Mouse (Mus musculus) limb, embryonic 10.5 days (tissue): ENCODE results near the gene H2-Q4. TPM values are rescaled to one million over a fixed set of nuclear protein-coding genes. Genes with fewer than 3 reads are reported as not detected.
"Not testable (repeated sequence)": the region's sequence is repeated elsewhere in the genome, so short reads cannot be mapped to it uniquely, and the experiment has no call there.

Experiments used
- DNase-seq: peaks from one replicate; pipeline ENCODE4 v3.0.0-alpha.2; 2017; ENCODE audit warnings: low spot score
- H3K27ac ChIP-seq: fragments of 300-500 bp; sonication (generic); 2 replicates; pipeline ENCODE4 v1.5.1; 2016; ENCODE audit warnings: mild to moderate bottlenecking
- H3K27me3 ChIP-seq: fragments of 300-500 bp; sonication (generic); 2 replicates; pipeline ENCODE4 v1.6.1; 2016; ENCODE audit warnings: low read depth, mild to moderate bottlenecking; ENCODE audit not compliant: poor library complexity, severe bottlenecking
- H3K36me3 ChIP-seq: fragments of 300-500 bp; sonication (generic); 2 replicates; pipeline ENCODE4 v1.6.1; 2016; ENCODE audit warnings: mild to moderate bottlenecking, moderate library complexity
- H3K4me1 ChIP-seq: fragments of 300-500 bp; sonication (generic); 2 replicates; pipeline ENCODE4 v1.6.1; 2016
- H3K4me3 ChIP-seq: fragments of 300-500 bp; sonication (generic); 2 replicates; pipeline ENCODE4 v1.5.1; 2016; ENCODE audit warnings: mild to moderate bottlenecking, moderate library complexity
- H3K9me3 ChIP-seq: fragments of 300-500 bp; sonication (generic); replicated peaks from 2 replicates; pipeline ENCODE4 v1.6.1; 2016; ENCODE audit warnings: mild to moderate bottlenecking
- WGBS: fragments of 180-500 bp; shearing (Covaris S2); methylation state at CpG from one replicate; pipeline ENCODE4 v1.1.7; 2016; 5-methylcytosine and 5-hydroxymethylcytosine counted together
- polyA plus RNA-seq: library from polyadenylated mRNA; unstranded; fragments of >200 nt; fragmentation: Nextera tagmentation; extraction: Ambion mirVana; gene quantifications from 2 replicates; pipeline ENCODE4 v1.2.1, GENCODE M21; 2016

The H2-Q4 gene
- polyA plus RNA-seq, 1 experiment from 2014 or later: 3.6 TPM

DNA sequence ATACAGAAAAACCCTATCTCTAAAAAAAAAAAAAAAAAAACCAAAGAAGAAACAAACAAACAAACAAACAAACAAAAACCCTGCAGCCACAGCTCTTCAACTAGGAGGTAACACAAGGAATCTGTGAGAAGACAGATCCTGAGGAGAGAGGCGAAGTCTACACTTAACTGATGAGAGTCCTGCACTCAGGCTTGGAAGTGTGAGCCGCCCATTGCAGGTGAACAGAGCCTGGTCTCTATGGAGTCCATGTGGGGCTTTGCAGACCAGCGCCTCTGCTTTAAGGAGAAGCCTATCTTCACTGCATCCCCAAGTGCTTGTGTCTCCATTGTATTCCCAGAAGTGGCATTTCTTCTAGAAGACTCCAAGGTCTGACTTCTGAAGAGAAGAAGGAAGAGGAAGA, 44.7 kb downstream of the H2-Q4 start:
- H3K27ac ChIP-seq, DNase-seq, H3K9me3 ChIP-seq, H3K4me3 ChIP-seq, H3K36me3 ChIP-seq: not testable (repeated sequence)
- 78% methylated on average over 3 of the region's 3 CpGs for WGBS
- H3K27me3 ChIP-seq: peaks cover 48% of the 10 kb centered on the region
- peaks cover 11% of the 10 kb centered on the region for H3K4me1 ChIP-seq

DNA sequence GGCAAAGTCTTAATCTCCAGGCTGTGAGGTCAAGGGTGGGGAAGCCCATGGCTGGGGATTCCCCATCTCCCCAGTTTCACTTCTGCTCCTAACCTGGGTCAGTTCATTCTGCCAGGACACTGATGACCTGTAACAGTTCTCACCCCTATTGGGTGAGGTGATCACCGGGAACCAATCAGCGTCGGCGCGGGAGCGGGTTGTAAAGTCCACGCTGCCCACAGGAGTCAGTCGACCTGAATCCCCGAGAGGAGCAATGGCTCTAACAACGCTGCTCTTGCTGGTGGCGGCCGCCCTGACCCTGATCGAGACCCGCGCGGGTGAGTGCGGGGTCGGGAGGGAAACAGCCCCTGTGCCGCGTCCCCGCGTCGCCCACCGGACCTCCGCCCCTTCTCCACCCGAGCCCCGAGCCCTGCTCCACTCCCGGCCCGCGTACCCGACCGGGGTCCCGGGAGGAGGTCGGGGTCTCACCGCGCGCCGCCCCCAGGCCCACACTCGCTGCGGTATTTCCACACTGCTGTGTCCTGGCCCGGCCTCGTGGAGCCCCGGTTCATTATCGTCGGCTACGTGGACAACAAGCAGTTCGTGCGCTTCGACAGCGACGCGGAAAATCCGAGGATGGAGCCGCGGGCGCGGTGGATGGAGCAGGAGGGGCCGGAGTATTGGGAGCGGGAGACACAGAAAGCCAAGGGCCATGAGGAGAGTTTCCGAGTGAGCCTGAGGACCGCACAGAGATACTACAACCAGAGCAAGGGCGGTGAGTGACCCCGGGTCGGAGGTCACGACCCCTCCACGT, 45.4 kb downstream of the H2-Q4 start, which contains the start of gene H2-Q6:
TSS of gene H2-Q6 (plus strand) at position 227 of the 793 bp plus-strand sequence.
- DNase-seq: peak; percentile 80
- 2% methylated on average over 56 of the region's 66 CpGs for WGBS
- Histone ChIP-seq H3K27me3 (peaks cover 49% of the 10 kb centered on the region), H3K4me3 (peak within 1 kb of the TSS; percentile 44), H3K4me1 (peaks cover 11% of the 10 kb centered on the region), H3K27ac (peak within 1 kb of the TSS; percentile 40; the same call in 1 of the 2 replicates)
- H3K9me3 ChIP-seq, H3K36me3 ChIP-seq: not testable (repeated sequence)

DNA sequence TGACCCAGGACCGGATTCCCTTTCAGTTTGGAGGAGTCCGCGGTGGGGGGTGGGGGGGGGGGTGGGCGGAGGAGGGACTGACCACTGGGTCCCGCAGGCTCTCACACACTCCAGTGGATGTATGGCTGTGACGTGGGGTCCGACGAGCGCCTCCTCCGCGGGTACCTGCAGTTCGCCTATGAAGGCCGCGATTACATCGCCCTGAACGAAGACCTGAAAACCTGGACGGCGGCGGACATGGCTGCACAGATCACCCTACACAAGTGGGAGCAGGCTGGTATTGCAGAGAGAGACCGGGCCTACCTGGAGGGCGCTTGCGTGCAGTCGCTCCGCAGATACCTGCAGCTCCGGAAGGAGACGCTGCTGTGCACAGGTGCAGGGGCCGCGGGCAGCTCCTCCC, 46.1 kb downstream of the H2-Q4 start:
- peak; percentile 61 for DNase-seq
- not testable (repeated sequence) for H3K27ac ChIP-seq, H3K9me3 ChIP-seq, H3K36me3 ChIP-seq
- 12% methylated on average over 28 of the region's 28 CpGs for WGBS
- H3K4me3 ChIP-seq: peak overlapping the region; percentile 44
- H3K27me3 ChIP-seq: peaks cover 48% of the 10 kb centered on the region
- peaks cover 11% of the 10 kb centered on the region for H3K4me1 ChIP-seq

DNA sequence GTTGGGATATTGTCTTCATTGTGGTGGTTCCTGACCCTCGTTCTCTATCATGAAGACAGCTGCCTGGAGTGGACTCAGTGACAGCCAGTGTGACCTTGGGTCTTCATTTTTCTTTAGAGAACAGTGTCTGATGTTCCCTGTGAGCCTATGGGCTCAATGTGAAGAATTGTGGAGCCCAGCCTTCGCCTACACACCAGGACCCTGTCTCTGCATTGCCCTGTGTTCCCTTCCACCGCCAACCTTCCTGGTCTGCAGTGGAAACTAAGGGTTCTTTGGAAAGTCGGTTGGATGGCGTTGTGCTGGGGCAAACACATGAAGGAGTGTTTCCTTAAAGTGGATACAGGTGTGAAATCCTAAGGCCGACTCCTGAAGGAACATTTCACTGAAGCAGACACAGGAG, 49.5 kb downstream of the H2-Q4 start:
- not testable (repeated sequence) for H3K9me3 ChIP-seq, H3K27ac ChIP-seq, H3K4me3 ChIP-seq, H3K36me3 ChIP-seq, DNase-seq
- 86% methylated on average over 6 of the region's 6 CpGs for WGBS
- peaks cover 11% of the 10 kb centered on the region for H3K4me1 ChIP-seq
- peaks cover 37% of the 10 kb centered on the region for H3K27me3 ChIP-seq

DNA sequence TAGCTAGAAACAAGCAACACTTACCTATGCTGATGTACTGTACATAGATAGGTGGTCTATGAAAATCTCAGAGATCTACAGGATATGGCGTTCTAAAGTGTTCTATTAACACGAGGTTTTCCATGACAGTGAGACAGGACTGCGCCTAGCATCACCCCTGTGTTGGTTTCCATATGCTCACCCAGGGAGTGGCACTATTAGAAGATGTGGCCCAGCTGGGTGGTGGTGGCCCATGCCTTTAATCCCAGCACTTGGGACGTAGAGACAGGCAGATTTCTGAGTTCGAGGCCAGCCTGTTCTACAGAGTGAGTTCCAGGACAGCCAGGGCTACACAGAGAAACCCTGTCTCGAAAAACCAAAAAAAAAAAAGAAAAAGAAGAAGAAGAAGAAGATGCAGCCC, 51.3 kb downstream of the H2-Q4 start:
- H3K9me3 ChIP-seq, DNase-seq, H3K27ac ChIP-seq, H3K36me3 ChIP-seq, H3K4me3 ChIP-seq, H3K4me1 ChIP-seq: not testable (repeated sequence)
- H3K27me3 ChIP-seq: peaks cover 21% of the 10 kb centered on the region
- 83% methylated on average over 6 of the region's 6 CpGs for WGBS

DNA sequence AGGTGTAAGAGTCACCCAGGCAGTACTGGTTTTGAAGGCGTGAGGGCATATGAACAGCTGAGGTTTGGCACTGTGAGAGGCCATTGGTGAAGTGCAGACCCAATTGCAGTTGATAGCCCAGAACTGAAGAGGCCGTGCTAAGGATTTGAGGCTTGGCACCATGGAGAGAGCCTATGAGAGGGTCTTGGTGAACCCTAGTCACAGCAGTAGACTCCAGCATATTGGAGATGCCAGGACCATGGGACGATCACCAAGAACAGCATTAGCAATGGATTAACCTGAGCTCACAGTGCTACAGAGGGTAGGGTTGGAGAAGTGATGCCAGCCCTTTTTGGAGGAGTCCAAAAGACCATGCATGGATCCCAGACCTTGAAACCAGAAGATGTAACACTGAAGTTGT, 52.8 kb downstream of the H2-Q4 start:
- H3K9me3 ChIP-seq, H3K4me3 ChIP-seq, H3K27ac ChIP-seq, DNase-seq, H3K36me3 ChIP-seq, H3K4me1 ChIP-seq: not testable (repeated sequence)
- WGBS: 86% methylated on average over 3 of the region's 3 CpGs
- H3K27me3 ChIP-seq: peaks cover 14% of the 10 kb centered on the region; the same call in 1 of the 2 replicates

DNA sequence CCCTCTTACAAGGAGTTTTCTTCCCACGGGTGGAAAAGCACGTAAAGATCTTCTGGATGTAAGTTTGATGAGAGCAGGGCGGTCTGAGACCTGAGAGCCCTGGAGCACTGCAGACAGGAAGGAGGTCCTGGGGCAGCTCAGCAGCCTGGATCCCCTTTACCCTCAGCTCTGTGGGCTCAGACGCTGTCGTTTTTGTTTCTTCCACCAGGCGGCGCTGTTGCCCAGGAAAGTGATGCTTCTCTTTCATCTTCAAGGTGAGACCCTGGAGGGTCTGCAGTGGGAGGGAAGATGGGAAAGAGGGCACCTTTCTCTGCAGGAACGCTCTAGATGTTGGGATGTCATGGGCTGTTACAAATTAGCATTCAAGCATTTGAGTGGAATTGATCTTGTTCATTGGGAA, 55.4 kb downstream of the H2-Q4 start:
- not testable (repeated sequence) for H3K27ac ChIP-seq, H3K4me3 ChIP-seq, H3K9me3 ChIP-seq, H3K4me1 ChIP-seq, H3K36me3 ChIP-seq
- peak; percentile 81 for DNase-seq
- WGBS: 8% methylated on average over 8 of the region's 8 CpGs
- peaks cover 16% of the 10 kb centered on the region for H3K27me3 ChIP-seq

Other genes starting within 250 kb of the H2-Q4 start
- 0.39 and 0.56 TPM in 2 replicates for gene Apom, start 247.6 kb upstream of the H2-Q4 start, polyA plus RNA-seq
- 74.2 and 74.7 TPM in 2 replicates for gene Bag6, start 244.4 kb upstream of the H2-Q4 start, polyA plus RNA-seq
- gene Prrc2a, start 214.7 kb upstream of the H2-Q4 start, polyA plus RNA-seq: 213 and 229 TPM in 2 replicates
- gene Aif1, start 203.5 kb upstream of the H2-Q4 start, polyA plus RNA-seq: 1.5 and 1.8 TPM in 2 replicates
- gene Lst1, start 191.2 kb upstream of the H2-Q4 start, polyA plus RNA-seq: 1.6 and 2.0 TPM in 2 replicates
- 0.38 and 0.45 TPM in 2 replicates for gene Ltb, start 185.2 kb upstream of the H2-Q4 start, polyA plus RNA-seq
- gene Tnf, start 177.6 kb upstream of the H2-Q4 start, polyA plus RNA-seq: 0.14 TPM in 1 of 2 replicates, not detected in the other
- not detected in 2 replicates for gene Lta, start 174.3 kb upstream of the H2-Q4 start, polyA plus RNA-seq
- 0.30 and 0.33 TPM in 2 replicates for gene Gm16181, start 158.8 kb upstream of the H2-Q4 start, polyA plus RNA-seq
- gene Atp6v1g2, start 146.0 kb upstream of the H2-Q4 start, polyA plus RNA-seq: 4.5 and 5.2 TPM in 2 replicates
- gene Nfkbil1, start 143.8 kb upstream of the H2-Q4 start, polyA plus RNA-seq: 10.7 and 12.1 TPM in 2 replicates
- gene Ddx39b, start 137.9 kb upstream of the H2-Q4 start, polyA plus RNA-seq: 749 and 792 TPM in 2 replicates
- gene H2-D1, start 116.9 kb upstream of the H2-Q4 start, polyA plus RNA-seq: 21.4 and 23.1 TPM in 2 replicates
- not detected in 2 replicates for gene H2-Q1, start 59.2 kb upstream of the H2-Q4 start, polyA plus RNA-seq
- 0.79 and 0.80 TPM in 2 replicates for gene H2-Q2, start 37.4 kb upstream of the H2-Q4 start, polyA plus RNA-seq
- 2.6 and 3.8 TPM in 2 replicates for gene H2-Q6, start 45.2 kb downstream of the H2-Q4 start, polyA plus RNA-seq
- 24.7 and 28.4 TPM in 2 replicates for gene H2-Q7, start 59.5 kb downstream of the H2-Q4 start, polyA plus RNA-seq
- 0.51 and 0.53 TPM in 2 replicates for gene H2-Q10, start 90.5 kb downstream of the H2-Q4 start, polyA plus RNA-seq
- not detected in 2 replicates for gene Pou5f1, start 126.4 kb downstream of the H2-Q4 start, polyA plus RNA-seq
- gene Tcf19, start 137.2 kb downstream of the H2-Q4 start, polyA plus RNA-seq: 38.8 and 52.0 TPM in 2 replicates
- gene Cchcr1, start 137.5 kb downstream of the H2-Q4 start, polyA plus RNA-seq: 24.9 and 25.5 TPM in 2 replicates
- 1.4 TPM in 2 replicates for gene Psors1c2, start 153.6 kb downstream of the H2-Q4 start, polyA plus RNA-seq
- gene Cdsn, start 172.5 kb downstream of the H2-Q4 start, polyA plus RNA-seq: not detected in 2 replicates
- gene 2300002M23Rik, start 187.8 kb downstream of the H2-Q4 start, polyA plus RNA-seq: not detected in 2 replicates
- not detected in 2 replicates for gene Sfta2, start 221.9 kb downstream of the H2-Q4 start, polyA plus RNA-seq
- gene Gm9573, start 247.0 kb downstream of the H2-Q4 start, polyA plus RNA-seq: not detected in 2 replicates